Mouse (Mus musculus): Measurements from ENCODE around the gene Gm17190. TPM values are rescaled to one million over a fixed set of nuclear protein-coding genes. Genes with fewer than 3 reads are reported as not detected.

The Gm17190 gene
- total and polyA plus RNA-seq, 3 experiments, result 0.74 TPM; not detected in 2

DNA sequence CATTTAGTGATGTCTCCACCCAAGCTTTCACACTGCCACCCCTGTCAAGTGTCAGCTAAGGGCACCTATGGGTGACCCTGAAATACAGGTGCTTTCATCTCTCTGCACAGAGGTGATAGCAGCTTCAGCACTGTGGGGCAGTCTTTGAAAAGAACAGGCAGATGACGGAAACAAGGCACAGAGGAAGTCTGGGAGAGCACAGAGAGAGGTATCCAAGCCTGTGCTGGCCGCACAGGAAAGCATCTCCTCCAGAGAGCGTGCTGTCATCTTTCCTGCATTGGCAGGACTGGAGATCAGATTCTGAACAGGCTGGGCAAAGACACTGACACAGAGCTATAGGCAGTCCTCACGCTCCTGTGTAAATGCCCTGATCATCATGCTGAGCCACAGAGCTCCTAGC lies 9.1 kb downstream of the Gm17190 start:
- no peaks in the 10 kb centered on the region for H3K4me1 ChIP-seq (ENCODE audit: control insufficient read depth in 1 of 2, insufficient read depth in 2 of 2)
- no peaks in the 10 kb centered on the region for H3K36me3 ChIP-seq (replicated peaks in 1 of 2; ENCODE audit: control insufficient read depth in 1 of 2, insufficient read depth in 1 of 2, low read length in 1 of 2)
- dilution Hi-C loops (cut with MboI; ENCODE audit: extremely low pct_ligation_motif_present, extremely low pct_unique_long_range_greater_than_20kb, low sequenced_read_pairs), result no loop called here
- H3K9me3 ChIP-seq (replicated peaks; ENCODE audit: low read length), result no peaks in the 10 kb centered on the region
- no peaks in the 10 kb centered on the region for H3K27me3 ChIP-seq (replicated peaks)
- DNase-seq (ENCODE audit: extremely low read depth), result no peak
- H3K79me2 ChIP-seq (replicated peaks; ENCODE audit: control insufficient read depth, extremely low read depth, insufficient read depth, poor library complexity, severe bottlenecking), result no peaks in the 10 kb centered on the region
- H3K4me3 ChIP-seq (replicated peaks in 1 of 3; ENCODE audit: low read depth in 2 of 3, low read length in 2 of 3, poor library complexity in 1 of 3), result no peak overlapping the region
- no peak for TF ChIP-seq MAZ (IDR thresholded peaks at IDR 0.05; ENCODE audit: low read depth, low read length)
- TF ChIP-seq POLR2AphosphoS2 (IDR thresholded peaks at IDR 0.05; ENCODE audit: low read depth, low read length), result no peak
- no peak for TF ChIP-seq MYC (IDR thresholded peaks at IDR 0.05; ENCODE audit: low read depth, low read length)
- TF ChIP-seq JUN (IDR thresholded peaks at IDR 0.05; ENCODE audit: insufficient read depth, low read depth, low read length), result no peak
- no peak for TF ChIP-seq NELFE (IDR thresholded peaks at IDR 0.05; ENCODE audit: low read depth, low read length)
- TF ChIP-seq JUND (conservative IDR thresholded peaks at IDR 0.05; ENCODE audit: low read depth, low read length), result no peak
- no peak for TF ChIP-seq TCF12 (IDR thresholded peaks at IDR 0.05; ENCODE audit: low read depth, low read length)
- no peak for TF ChIP-seq ZNF384 (IDR thresholded peaks at IDR 0.05; ENCODE audit: low read depth, low read length)
- no peak for TF ChIP-seq USF1 (IDR thresholded peaks at IDR 0.05; ENCODE audit: low read depth, low read length)
- in situ Hi-C loops (cut with MboI; ENCODE audit: low pct_ligation_motif_present, low pct_unique_long_range_greater_than_20kb, low sequenced_read_pairs), result no loop called here
- H3K27ac ChIP-seq (ENCODE audit: insufficient read depth, low read depth), result no peak overlapping the region
- H3K4me2 ChIP-seq (ENCODE audit: insufficient read depth, low read depth, poor library complexity, severe bottlenecking), result no peak overlapping the region
- no peak overlapping the region for H3K9ac ChIP-seq (ENCODE audit: insufficient read depth, low read depth)

DNA sequence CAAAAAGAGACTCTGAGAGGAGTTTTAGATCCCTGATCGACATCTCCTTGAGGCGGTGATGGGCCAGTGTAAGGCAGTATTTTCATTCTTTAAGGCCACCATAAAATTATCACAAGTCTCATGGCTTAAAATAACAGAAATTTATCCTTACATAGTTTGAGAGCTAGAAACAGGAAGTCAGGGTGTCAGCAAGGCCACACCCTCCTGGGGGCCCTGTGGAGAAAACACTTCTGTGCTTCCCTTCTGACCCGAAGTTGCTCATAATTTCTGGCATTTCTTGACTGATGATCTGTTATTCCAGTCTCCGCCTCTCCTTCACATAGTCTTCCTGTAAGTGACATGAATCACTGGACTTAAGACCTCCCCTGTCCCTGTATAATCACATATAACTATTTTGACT lies 24.5 kb downstream of the Gm17190 start:
- dilution Hi-C loops (cut with MboI; ENCODE audit: extremely low pct_ligation_motif_present, extremely low pct_unique_long_range_greater_than_20kb, low sequenced_read_pairs), result no loop called here
- Histone ChIP-seq H3K27me3 (replicated peaks) (no peaks in the 10 kb centered on the region), H3K9me3 (replicated peaks; ENCODE audit: low read length) (no peaks in the 10 kb centered on the region), H3K4me3 (replicated peaks in 1 of 3; ENCODE audit: low read depth in 2 of 3, low read length in 2 of 3, poor library complexity in 1 of 3) (no peak overlapping the region), H3K79me2 (replicated peaks; ENCODE audit: control insufficient read depth, extremely low read depth, insufficient read depth, poor library complexity, severe bottlenecking) (no peaks in the 10 kb centered on the region), H3K4me2 (ENCODE audit: insufficient read depth, low read depth, poor library complexity, severe bottlenecking) (no peak overlapping the region), H3K4me1 (ENCODE audit: control insufficient read depth in 1 of 2, insufficient read depth in 2 of 2) (peaks cover 4 to 25% of the 10 kb centered on the region in 2 experiments; a peak in 2 of 4 replicates), H3K36me3 (replicated peaks in 1 of 2; ENCODE audit: control insufficient read depth in 1 of 2, insufficient read depth in 1 of 2, low read length in 1 of 2) (no peaks in the 10 kb centered on the region), H3K27ac (ENCODE audit: insufficient read depth, low read depth) (no peak overlapping the region), H3K9ac (ENCODE audit: insufficient read depth, low read depth) (no peak overlapping the region)
- in situ Hi-C loops (cut with MboI; ENCODE audit: low pct_ligation_motif_present, low pct_unique_long_range_greater_than_20kb, low sequenced_read_pairs), result no loop called here
- TF ChIP-seq HCFC1 (IDR thresholded peaks at IDR 0.05; ENCODE audit: low read depth, low read length) (no peak), UBTF (IDR thresholded peaks at IDR 0.05; ENCODE audit: low read depth, low read length) (no peak), ZKSCAN1 (IDR thresholded peaks at IDR 0.05; ENCODE audit: borderline replicate concordance, low read depth, low read length) (no peak), ELF1 (IDR thresholded peaks at IDR 0.05; ENCODE audit: low read depth, low read length) (peak; percentile 39; the same call in 1 of the 2 replicates), MAX (IDR thresholded peaks at IDR 0.05; ENCODE audit: low read length) (no peak), RAD21 (IDR thresholded peaks at IDR 0.05; ENCODE audit: low read depth, low read length) (no peak), E2F4 (IDR thresholded peaks at IDR 0.05; ENCODE audit: insufficient replicate concordance, low read depth, low read length) (no peak)
- DNase-seq (ENCODE audit: extremely low read depth), result peak; percentile 34

Measured in CH12.LX (cell line).